Mouse (Mus musculus): ENCODE data around the gene Hacd2. TPM values are rescaled to one million over a fixed set of nuclear protein-coding genes. Genes with fewer than 3 reads are reported as not detected.
A peak's percentile ranks its signal among the peaks of the same experiment; 100 is the strongest.

The Hacd2 gene
- polyA plus RNA-seq, 1 experiment, result 87.6 TPM

- TF ChIP-seq EP300 (IDR thresholded peaks at IDR 0.05; ENCODE audit: insufficient read depth, low read depth, low read length), result no peak
- TF ChIP-seq POLR2A (IDR thresholded peaks at IDR 0.05; ENCODE audit: insufficient read depth, low read length), result no peak
- TF ChIP-seq CTCF (IDR thresholded peaks at IDR 0.05; ENCODE audit: low read depth, low read length), result no peak
- no peak overlapping the region for H3K27ac ChIP-seq (ENCODE audit: insufficient read depth, low read length)
- H3K27me3 ChIP-seq (ENCODE audit: control insufficient read depth, insufficient read depth, low read length, poor library complexity, severe bottlenecking), result no peaks in the 10 kb centered on the region
- no peaks in the 10 kb centered on the region for H3K9me3 ChIP-seq (replicated peaks; ENCODE audit: control insufficient read depth, insufficient read depth, low read length, poor library complexity, severe bottlenecking)
- H3K9ac ChIP-seq (ENCODE audit: low read depth, poor library complexity, severe bottlenecking), result no peak overlapping the region
- H3K36me3 ChIP-seq (ENCODE audit: control insufficient read depth, insufficient read depth, low read length, poor library complexity, severe bottlenecking), result no peaks in the 10 kb centered on the region
- H3K4me1 ChIP-seq (ENCODE audit: control insufficient read depth, insufficient read depth, low read length), result no peaks in the 10 kb centered on the region
- no peak overlapping the region for H3K4me3 ChIP-seq (ENCODE audit: low read depth, low read length)
These were observed 13.8 kb upstream of the Hacd2 start for GRCm38 (mm10) chr16:35008447-35008846.

DNA sequence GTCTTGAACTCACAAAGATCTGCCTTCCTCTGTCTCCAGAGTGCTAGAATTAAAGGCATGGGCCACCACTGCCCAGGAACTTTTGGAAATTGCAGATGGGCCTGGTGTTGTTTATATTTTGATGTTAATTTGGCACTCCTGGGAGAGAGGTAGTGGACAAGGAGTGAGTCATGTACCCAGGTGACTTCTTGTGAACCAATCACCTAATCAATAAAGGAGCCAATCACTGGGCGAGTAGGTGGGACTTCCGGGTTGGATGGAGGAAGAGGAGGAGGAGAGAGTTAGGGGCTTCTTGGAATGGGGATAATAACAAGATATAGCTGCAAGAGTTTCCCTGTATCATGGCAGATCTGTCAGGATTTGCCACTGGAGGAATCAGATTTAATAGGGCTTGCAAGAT, 8.7 kb upstream of the Hacd2 start:
- Histone ChIP-seq H3K4me3 (ENCODE audit: low read depth, low read length) (peak overlapping the region; percentile 88), H3K9me3 (replicated peaks; ENCODE audit: control insufficient read depth, insufficient read depth, low read length, poor library complexity, severe bottlenecking) (no peaks in the 10 kb centered on the region), H3K4me1 (ENCODE audit: control insufficient read depth, insufficient read depth, low read length) (no peaks in the 10 kb centered on the region), H3K9ac (ENCODE audit: low read depth, poor library complexity, severe bottlenecking) (no peak overlapping the region), H3K36me3 (ENCODE audit: control insufficient read depth, insufficient read depth, low read length, poor library complexity, severe bottlenecking) (no peaks in the 10 kb centered on the region), H3K27ac (ENCODE audit: insufficient read depth, low read length) (no peak overlapping the region), H3K27me3 (ENCODE audit: control insufficient read depth, insufficient read depth, low read length, poor library complexity, severe bottlenecking) (no peaks in the 10 kb centered on the region)
- TF ChIP-seq POLR2A (IDR thresholded peaks at IDR 0.05; ENCODE audit: insufficient read depth, low read length) (no peak), CTCF (IDR thresholded peaks at IDR 0.05; ENCODE audit: low read depth, low read length) (no peak), EP300 (IDR thresholded peaks at IDR 0.05; ENCODE audit: insufficient read depth, low read depth, low read length) (no peak)

DNA sequence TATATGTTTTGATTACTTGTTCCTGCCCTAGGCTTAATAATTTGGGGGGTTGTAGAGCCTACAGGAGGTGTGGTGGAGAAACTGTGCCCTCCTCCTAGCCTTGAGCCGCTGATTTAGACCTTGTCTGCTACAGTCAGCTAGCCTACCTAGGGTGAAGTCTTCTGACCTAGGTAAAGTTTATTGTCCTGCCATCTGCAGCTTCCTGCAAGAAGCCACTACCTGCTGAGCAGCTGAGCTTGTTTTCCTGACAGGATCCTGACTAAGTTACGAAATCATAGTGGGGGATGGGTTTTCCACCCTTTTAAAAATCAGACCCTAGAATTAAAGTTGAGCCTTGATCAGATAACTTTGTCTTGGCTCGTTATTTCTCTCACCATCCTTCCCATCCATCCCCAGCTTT, 5.7 kb upstream of the Hacd2 start:
- Histone ChIP-seq H3K4me1 (ENCODE audit: control insufficient read depth, insufficient read depth, low read length) (no peaks in the 10 kb centered on the region), H3K4me3 (ENCODE audit: low read depth, low read length) (no peak overlapping the region), H3K27me3 (ENCODE audit: control insufficient read depth, insufficient read depth, low read length, poor library complexity, severe bottlenecking) (no peaks in the 10 kb centered on the region), H3K9me3 (replicated peaks; ENCODE audit: control insufficient read depth, insufficient read depth, low read length, poor library complexity, severe bottlenecking) (no peaks in the 10 kb centered on the region), H3K36me3 (ENCODE audit: control insufficient read depth, insufficient read depth, low read length, poor library complexity, severe bottlenecking) (no peaks in the 10 kb centered on the region), H3K27ac (ENCODE audit: insufficient read depth, low read length) (peak overlapping the region; percentile 65; the same call in 1 of the 2 replicates), H3K9ac (ENCODE audit: low read depth, poor library complexity, severe bottlenecking) (no peak overlapping the region)
- no peak; the same call in 1 of the 2 replicates for TF ChIP-seq EP300 (IDR thresholded peaks at IDR 0.05; ENCODE audit: insufficient read depth, low read depth, low read length)
- no peak for TF ChIP-seq POLR2A (IDR thresholded peaks at IDR 0.05; ENCODE audit: insufficient read depth, low read length)
- no peak for TF ChIP-seq CTCF (IDR thresholded peaks at IDR 0.05; ENCODE audit: low read depth, low read length)

GRCm38 (mm10) chr16:35018470-35018974, 3.7 kb upstream of the Hacd2 start:
- no peak overlapping the region for H3K9ac ChIP-seq (ENCODE audit: low read depth, poor library complexity, severe bottlenecking)
- H3K27ac ChIP-seq (ENCODE audit: insufficient read depth, low read length), result no peak overlapping the region
- TF ChIP-seq CTCF (IDR thresholded peaks at IDR 0.05; ENCODE audit: low read depth, low read length) (no peak), EP300 (IDR thresholded peaks at IDR 0.05; ENCODE audit: insufficient read depth, low read depth, low read length) (no peak)
- H3K27me3 ChIP-seq (ENCODE audit: control insufficient read depth, insufficient read depth, low read length, poor library complexity, severe bottlenecking), result no peaks in the 10 kb centered on the region
- H3K36me3 ChIP-seq (ENCODE audit: control insufficient read depth, insufficient read depth, low read length, poor library complexity, severe bottlenecking), result no peaks in the 10 kb centered on the region
- no peak overlapping the region for H3K4me3 ChIP-seq (ENCODE audit: low read depth, low read length)
- no peaks in the 10 kb centered on the region for H3K9me3 ChIP-seq (replicated peaks; ENCODE audit: control insufficient read depth, insufficient read depth, low read length, poor library complexity, severe bottlenecking)
- no peaks in the 10 kb centered on the region for H3K4me1 ChIP-seq (ENCODE audit: control insufficient read depth, insufficient read depth, low read length)

GRCm38 (mm10) chr16:35021903-35022241, 356 bp upstream of the Hacd2 start:
- peak overlapping the region; percentile 76 for H3K9ac ChIP-seq (ENCODE audit: low read depth, poor library complexity, severe bottlenecking)

GRCm38 (mm10) chr16:35023138-35023735, 1.0 kb downstream of the Hacd2 start:
- Histone ChIP-seq H3K9ac (ENCODE audit: low read depth, poor library complexity, severe bottlenecking) (peak overlapping the region; percentile 97), H3K36me3 (ENCODE audit: control insufficient read depth, insufficient read depth, low read length, poor library complexity, severe bottlenecking) (peaks cover 8% of the 10 kb centered on the region), H3K27ac (ENCODE audit: insufficient read depth, low read length) (no peak overlapping the region), H3K4me3 (ENCODE audit: low read depth, low read length) (peak overlapping the region; percentile 86), H3K9me3 (replicated peaks; ENCODE audit: control insufficient read depth, insufficient read depth, low read length, poor library complexity, severe bottlenecking) (no peaks in the 10 kb centered on the region), H3K4me1 (ENCODE audit: control insufficient read depth, insufficient read depth, low read length) (no peaks in the 10 kb centered on the region), H3K27me3 (ENCODE audit: control insufficient read depth, insufficient read depth, low read length, poor library complexity, severe bottlenecking) (no peaks in the 10 kb centered on the region)
- TF ChIP-seq CTCF (IDR thresholded peaks at IDR 0.05; ENCODE audit: low read depth, low read length) (no peak), EP300 (IDR thresholded peaks at IDR 0.05; ENCODE audit: insufficient read depth, low read depth, low read length) (no peak)

More at GRCm38 (mm10) chr16:35021903-35022241, 356 bp upstream of the Hacd2 start:
- TF ChIP-seq CTCF (IDR thresholded peaks at IDR 0.05; ENCODE audit: low read depth, low read length) (no peak), EP300 (IDR thresholded peaks at IDR 0.05; ENCODE audit: insufficient read depth, low read depth, low read length) (no peak), POLR2A (IDR thresholded peaks at IDR 0.05; ENCODE audit: insufficient read depth, low read length) (no peak)
- Histone ChIP-seq H3K4me1 (ENCODE audit: control insufficient read depth, insufficient read depth, low read length) (no peaks in the 10 kb centered on the region), H3K27ac (ENCODE audit: insufficient read depth, low read length) (no peak overlapping the region), H3K36me3 (ENCODE audit: control insufficient read depth, insufficient read depth, low read length, poor library complexity, severe bottlenecking) (peaks cover 8% of the 10 kb centered on the region), H3K27me3 (ENCODE audit: control insufficient read depth, insufficient read depth, low read length, poor library complexity, severe bottlenecking) (no peaks in the 10 kb centered on the region), H3K9me3 (replicated peaks; ENCODE audit: control insufficient read depth, insufficient read depth, low read length, poor library complexity, severe bottlenecking) (no peaks in the 10 kb centered on the region), H3K4me3 (ENCODE audit: low read depth, low read length) (peak overlapping the region; percentile 55)

Measured in ES-Bruce4 (cell line).